Mouse (Mus musculus) midbrain, embryonic 16.5 days (tissue): ENCODE measurements around the gene Agps. TPM values are rescaled to one million over a fixed set of nuclear protein-coding genes. Genes with fewer than 3 reads are reported as not detected.
"Not testable (repeated sequence)": the region's sequence is repeated elsewhere in the genome, so short reads cannot be mapped to it uniquely, and the experiment has no call there.

Source experiments
- ATAC-seq: fragments of 200-750 bp; cut with Nextera tagmentation; 2 replicates; pipeline ENCODE4 v1.8.0; 2017; ENCODE audit warnings: moderate TSS enrichment
- H3K27ac ChIP-seq: fragments of 300-500 bp; sonication (generic); 2 replicates; pipeline ENCODE4 v1.5.1; 2014; ENCODE audit warnings: mild to moderate bottlenecking, low read length, mixed read lengths
- H3K27me3 ChIP-seq: fragments of 300-500 bp; sonication (generic); 2 replicates; pipeline ENCODE4 v1.6.1; 2014; ENCODE audit warnings: low read depth, low read length, mixed read lengths; ENCODE audit not compliant: control insufficient read depth, insufficient read depth
- H3K36me3 ChIP-seq: fragments of 300-500 bp; sonication (generic); 2 replicates; pipeline ENCODE4 v1.6.1; 2014; ENCODE audit warnings: mild to moderate bottlenecking, low read length, moderate library complexity, mixed read lengths; ENCODE audit not compliant: control insufficient read depth, insufficient read depth
- H3K4me1 ChIP-seq: fragments of 300-500 bp; sonication (generic); 2 replicates; pipeline ENCODE4 v1.6.1; 2014; ENCODE audit warnings: mild to moderate bottlenecking, low read length, mixed read lengths; ENCODE audit not compliant: control insufficient read depth, insufficient read depth
- H3K4me2 ChIP-seq: fragments of 300-500 bp; sonication (generic); 2 replicates; pipeline ENCODE4 v1.6.1; 2014; ENCODE audit warnings: mild to moderate bottlenecking, low read length, mixed read lengths
- H3K4me3 ChIP-seq: fragments of 300-500 bp; sonication (generic); 2 replicates; pipeline ENCODE4 v1.5.1; 2014; ENCODE audit warnings: low read depth, mild to moderate bottlenecking, low read length, moderate library complexity, mixed read lengths
- H3K9ac ChIP-seq: fragments of 300-500 bp; sonication (generic); 2 replicates; pipeline ENCODE4 v1.6.1; 2014; ENCODE audit warnings: low read depth, low read length, mixed read lengths
- H3K9me3 ChIP-seq: fragments of 300-500 bp; sonication (generic); replicated peaks from 2 replicates; pipeline ENCODE4 v1.6.1; 2014; ENCODE audit warnings: mild to moderate bottlenecking, low read length, mixed read lengths; ENCODE audit not compliant: control insufficient read depth, poor library complexity, severe bottlenecking
- WGBS: fragments of 180-500 bp; shearing (Covaris S2); extraction: QIAGEN DNeasy Blood & Tissue Kit; methylation state at CpG from one replicate; pipeline ENCODE4 v1.1.7; 2014; 5-methylcytosine and 5-hydroxymethylcytosine counted together
- polyA plus RNA-seq: library from polyadenylated mRNA; unstranded; fragments of >200 nt; fragmentation: Nextera tagmentation; extraction: Ambion mirVana; gene quantifications from 2 replicates; pipeline ENCODE4 v1.2.1, GENCODE M21; 2015

The Agps gene
- polyA plus RNA-seq, 1 experiment from 2014 or later = 26.5 TPM

DNA sequence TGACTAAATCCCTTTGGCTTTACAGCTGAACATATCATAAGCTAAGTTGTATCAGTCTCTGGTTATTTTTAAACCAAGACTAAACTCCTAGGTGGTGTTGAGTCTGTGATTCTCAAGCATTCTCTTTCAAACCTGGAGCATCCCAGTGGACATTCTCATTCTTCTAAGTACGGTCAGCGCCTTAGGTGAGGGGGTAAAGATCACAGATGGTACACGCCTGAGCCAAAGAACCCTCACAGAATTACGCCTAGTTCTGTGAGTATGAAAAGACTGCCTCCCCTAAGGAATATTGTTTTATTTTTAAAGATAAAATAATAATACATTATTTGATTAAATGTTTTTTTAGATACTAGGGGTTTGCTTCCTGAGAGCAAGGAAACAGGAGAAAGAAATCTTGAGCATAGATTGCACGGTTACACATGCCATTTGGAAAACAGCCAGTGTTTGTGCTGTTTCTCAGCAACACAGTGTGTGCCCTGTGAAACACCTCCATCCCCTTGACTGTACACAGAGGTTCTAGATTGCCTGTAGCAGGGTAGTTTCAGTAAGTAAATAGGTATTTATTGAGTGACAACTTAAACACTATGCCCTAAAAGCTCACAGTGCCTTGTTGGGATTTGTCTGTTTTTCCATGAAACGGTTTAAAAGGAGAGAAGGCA lies 97.9 kb downstream of the Agps start:
- H3K9me3 ChIP-seq = no peaks in the 10 kb centered on the region
- no peak overlapping the region for H3K9ac ChIP-seq
- H3K27ac ChIP-seq = no peak overlapping the region
- H3K4me3 ChIP-seq = no peak overlapping the region
- H3K36me3 ChIP-seq = no peaks in the 10 kb centered on the region; the same call in 1 of the 2 replicates
- H3K27me3 ChIP-seq = no peaks in the 10 kb centered on the region
- WGBS = 91% methylated on average over 6 of the region's 6 CpGs
- no peaks in the 10 kb centered on the region for H3K4me1 ChIP-seq
- no peak overlapping the region for H3K4me2 ChIP-seq
- no peak for ATAC-seq

DNA sequence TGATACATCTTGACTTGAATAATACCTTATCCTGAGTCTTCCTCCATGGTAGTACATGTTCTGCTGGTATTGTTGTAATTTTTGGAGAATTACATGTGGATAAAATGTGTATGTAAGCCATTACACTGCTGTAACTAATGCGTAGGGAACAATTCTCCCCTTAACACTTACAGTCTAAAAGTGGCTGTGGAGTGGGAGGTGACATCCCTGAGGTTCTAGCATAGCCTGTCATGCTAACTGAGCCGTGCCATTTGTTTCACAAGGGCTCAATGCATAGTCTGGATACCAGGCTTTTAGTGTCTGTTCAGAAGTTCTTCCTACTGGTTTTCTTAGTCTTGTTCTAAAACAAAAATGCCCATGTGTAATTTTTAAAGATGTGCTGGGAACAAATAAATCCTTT lies 99.0 kb downstream of the Agps start:
- H3K4me1 ChIP-seq = no peaks in the 10 kb centered on the region
- H3K36me3 ChIP-seq = no peaks in the 10 kb centered on the region; the same call in 1 of the 2 replicates
- no peaks in the 10 kb centered on the region for H3K9me3 ChIP-seq
- H3K4me2 ChIP-seq = no peak overlapping the region
- no peak overlapping the region for H3K4me3 ChIP-seq
- no peaks in the 10 kb centered on the region for H3K27me3 ChIP-seq
- H3K27ac ChIP-seq = no peak overlapping the region
- no peak for ATAC-seq
- WGBS = 94% methylated on average over 2 of the region's 2 CpGs
- no peak overlapping the region for H3K9ac ChIP-seq

DNA sequence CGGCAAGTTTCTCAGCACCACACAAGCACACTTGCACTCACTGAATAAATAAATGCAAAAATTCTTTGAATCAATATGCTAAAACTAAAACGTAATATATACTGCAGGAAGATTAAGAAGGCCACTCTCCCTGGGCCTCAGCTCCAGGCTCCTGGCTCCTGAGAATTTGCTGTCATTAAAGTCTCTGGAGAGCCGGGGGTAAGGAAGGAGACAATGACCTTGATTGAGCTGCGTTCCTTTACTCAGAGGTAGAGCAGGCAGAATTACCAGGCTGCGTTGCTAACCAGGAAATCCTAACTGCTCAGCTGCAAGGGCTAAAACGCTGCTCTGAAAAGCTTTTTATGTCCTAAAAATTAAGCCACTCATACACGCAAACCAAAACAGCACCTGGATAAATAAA lies 101.6 kb downstream of the Agps start:
- H3K36me3 ChIP-seq = no peaks in the 10 kb centered on the region
- 0 out of 2 replicates have a peak overlapping the region, but pooled peaks have one; percentile 14 for H3K9ac ChIP-seq
- no peak for ATAC-seq
- no peak overlapping the region for H3K4me2 ChIP-seq
- H3K4me1 ChIP-seq = 0 out of 2 replicates have a peak, but pooled peaks cover 2% of the 10 kb centered on the region
- no peaks in the 10 kb centered on the region for H3K9me3 ChIP-seq
- no peaks in the 10 kb centered on the region for H3K27me3 ChIP-seq
- no peak overlapping the region for H3K4me3 ChIP-seq
- H3K27ac ChIP-seq = no peak overlapping the region
- 55% methylated on average over 7 of the region's 7 CpGs for WGBS

DNA sequence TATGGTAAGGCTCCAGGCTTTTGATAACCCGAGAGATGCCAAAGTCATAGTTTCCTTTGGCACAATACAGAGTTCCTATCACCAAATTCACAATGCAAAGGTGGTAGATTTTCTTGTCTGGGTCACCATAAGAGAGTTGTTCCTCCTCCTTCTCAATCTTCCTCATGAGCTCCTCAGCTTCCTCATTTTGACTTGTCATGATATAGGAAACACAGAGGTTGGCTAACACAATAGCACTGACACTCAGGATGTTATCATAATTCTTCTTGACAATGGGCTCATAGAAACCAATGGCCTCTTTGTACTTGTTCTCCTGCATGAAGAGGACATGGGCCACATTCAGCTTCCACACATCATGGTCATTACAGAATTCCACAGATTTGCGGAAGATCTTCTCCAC lies 104.7 kb downstream of the Agps start:
- H3K27me3 ChIP-seq, ATAC-seq, H3K9me3 ChIP-seq, H3K36me3 ChIP-seq, H3K4me3 ChIP-seq, H3K4me2 ChIP-seq, H3K4me1 ChIP-seq, H3K27ac ChIP-seq, H3K9ac ChIP-seq: not testable (repeated sequence)
- WGBS = 94% methylated on average over 2 of the region's 2 CpGs

DNA sequence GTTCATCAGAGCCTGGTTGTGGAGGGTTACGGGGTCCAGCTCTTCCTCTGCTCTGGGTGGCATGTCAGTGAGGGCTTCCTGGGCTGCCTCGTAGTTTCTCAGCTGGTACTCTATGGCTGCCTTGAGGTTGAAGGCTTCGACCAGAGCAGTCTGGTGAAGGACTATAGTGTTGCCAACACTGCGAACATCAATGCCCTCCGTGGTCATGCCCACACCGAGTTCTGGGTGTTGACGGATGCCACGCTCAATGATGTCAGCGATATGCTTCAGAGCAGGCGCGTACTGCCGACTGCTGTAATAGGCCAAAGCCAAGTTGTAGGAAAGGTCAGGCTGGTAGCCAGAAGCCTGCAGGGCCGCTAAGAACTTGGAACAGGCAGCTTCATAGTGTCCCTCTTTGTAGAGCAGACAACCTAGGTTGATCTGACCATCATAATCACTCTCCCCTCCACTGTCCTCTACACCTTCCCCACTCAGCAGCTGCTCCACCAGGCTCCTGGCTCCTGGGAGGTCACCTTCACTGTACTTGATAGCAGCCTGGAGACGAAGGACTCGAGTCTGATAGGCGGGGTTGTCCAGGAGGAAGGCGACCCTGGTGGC lies 105.6 kb downstream of the Agps start:
- 72% methylated on average over 14 of the region's 17 CpGs for WGBS
- ATAC-seq = peak; percentile 29; the same call in 1 of the 2 replicates
- Histone ChIP-seq H3K4me2 (peak overlapping the region; percentile 62), H3K4me3 (peak overlapping the region; percentile 39)
- H3K27me3 ChIP-seq, H3K27ac ChIP-seq, H3K9me3 ChIP-seq, H3K36me3 ChIP-seq, H3K4me1 ChIP-seq, H3K9ac ChIP-seq: not testable (repeated sequence)

DNA sequence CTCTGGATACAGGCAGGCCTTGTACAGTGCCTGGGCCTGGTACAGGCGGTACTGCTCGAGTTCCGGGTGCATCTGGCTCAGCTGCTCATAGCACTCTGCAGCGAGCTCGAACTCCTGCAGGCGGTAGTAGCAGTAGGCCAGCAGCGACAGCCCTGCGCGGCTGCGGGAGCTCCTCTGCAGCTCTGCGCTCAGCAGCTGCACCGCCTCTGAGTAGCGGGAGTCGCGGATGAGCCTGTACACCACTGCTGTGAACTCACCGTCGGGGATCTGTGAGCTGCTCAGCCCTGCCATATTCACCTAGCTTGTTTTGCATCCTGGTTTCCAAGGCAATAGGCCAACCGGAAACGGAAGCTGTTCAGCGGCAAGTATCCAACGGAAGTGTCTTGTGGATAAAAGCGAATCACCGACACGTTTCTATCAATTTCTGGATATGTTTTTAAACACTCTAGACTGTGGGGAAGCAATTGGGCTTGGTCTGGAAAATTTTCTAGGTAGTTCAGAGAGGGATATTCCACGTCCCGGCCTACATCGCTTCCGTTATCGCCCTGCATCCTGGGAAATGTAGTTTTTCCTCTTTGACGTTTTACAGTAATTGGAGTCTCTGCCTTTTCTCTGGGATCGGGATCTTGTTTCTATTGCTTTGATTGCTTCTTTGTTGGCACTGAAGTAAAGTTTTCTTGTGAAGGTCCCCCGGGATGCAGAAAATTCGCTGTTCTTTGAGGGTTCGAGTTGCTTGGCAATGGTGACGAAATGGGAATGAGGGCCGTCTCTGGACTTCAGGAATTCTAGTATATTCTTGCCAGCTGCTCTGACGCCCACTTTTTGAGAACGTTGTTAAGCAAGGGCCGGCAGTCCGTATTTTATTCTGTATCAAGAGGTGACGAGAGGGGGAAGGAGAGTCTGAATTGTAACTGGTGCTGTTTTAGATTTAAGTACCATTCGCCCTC lies 106.4 kb downstream of the Agps start, which contains the start of gene Ttc30b:
Gene Ttc30b (minus strand): TSS at position 469 of the 947 bp plus-strand sequence.
- Histone ChIP-seq H3K4me3 (peak within 1 kb of the TSS; percentile 39), H3K4me1 (peaks cover 6% of the 10 kb centered on the region; the same call in 1 of the 2 replicates), H3K9me3 (no peaks in the 10 kb centered on the region), H3K27ac (peak within 1 kb of the TSS; percentile 81), H3K9ac (peak within 1 kb of the TSS; percentile 39), H3K4me2 (peak within 1 kb of the TSS; percentile 62), H3K27me3 (no peaks in the 10 kb centered on the region), H3K36me3 (no peaks in the 10 kb centered on the region)
- WGBS = 5% methylated on average over 33 of the region's 42 CpGs
- peak; percentile 95 for ATAC-seq

DNA sequence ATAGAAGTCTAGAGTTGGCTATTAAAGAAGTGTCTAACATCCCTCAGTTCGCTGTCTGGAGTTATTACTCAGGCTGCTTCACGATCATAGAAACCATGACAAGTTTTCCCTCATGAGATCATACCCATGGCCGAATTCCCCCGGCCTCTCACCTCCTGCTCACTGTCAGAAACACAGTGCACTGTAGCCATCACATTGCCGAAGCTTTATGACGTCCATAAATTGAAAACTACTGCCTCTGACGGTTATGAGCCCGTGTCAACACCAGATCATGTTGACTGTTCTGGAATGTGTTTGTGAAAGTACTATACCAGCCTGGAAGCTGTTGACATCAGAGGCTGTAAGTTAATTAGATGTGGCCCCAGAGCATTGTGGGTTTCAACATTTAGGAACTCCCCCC lies 118.7 kb downstream of the Agps start:
- Histone ChIP-seq H3K4me2 (no peak overlapping the region), H3K27me3 (no peaks in the 10 kb centered on the region), H3K9me3 (no peaks in the 10 kb centered on the region), H3K36me3 (no peaks in the 10 kb centered on the region), H3K9ac (no peak overlapping the region), H3K4me3 (no peak overlapping the region), H3K27ac (no peak overlapping the region), H3K4me1 (no peaks in the 10 kb centered on the region)
- WGBS = 93% methylated on average over 8 of the region's 8 CpGs
- no peak for ATAC-seq

DNA sequence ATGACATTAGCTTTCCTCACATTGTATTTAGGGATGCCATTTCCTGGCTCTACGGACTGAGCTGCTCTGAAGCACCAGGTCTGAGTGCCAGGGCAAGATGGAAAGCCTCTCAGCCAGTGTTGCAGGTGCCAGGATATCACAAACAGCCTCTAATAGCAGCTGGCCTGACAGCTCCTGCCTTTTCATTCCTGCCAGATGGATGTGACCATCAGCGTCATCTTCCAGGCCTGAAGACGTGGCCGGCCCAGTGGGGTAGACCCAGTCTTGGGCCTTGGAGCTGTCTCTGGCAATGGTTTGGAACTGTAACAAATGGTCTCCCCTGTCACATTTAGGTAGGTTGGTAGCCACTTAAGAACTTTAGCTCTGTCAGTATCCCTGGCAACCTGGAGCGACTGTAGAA lies 121.3 kb downstream of the Agps start:
- Histone ChIP-seq H3K4me2 (no peak overlapping the region), H3K4me1 (no peaks in the 10 kb centered on the region), H3K9ac (no peak overlapping the region), H3K36me3 (no peaks in the 10 kb centered on the region), H3K4me3 (no peak overlapping the region), H3K27ac (no peak overlapping the region), H3K9me3 (no peaks in the 10 kb centered on the region), H3K27me3 (no peaks in the 10 kb centered on the region)
- WGBS = 90% methylated on average over 5 of the region's 5 CpGs
- ATAC-seq = no peak
